15 mouse cellular contexts compared by ENCODE assay signal in genomic region chr14:86509686-86510085, GRCm38 (mm10).
DNase-seq lines count a peak whose midpoint lies in the region; ATAC-seq lines count a peak whose summit lies in the region.
"Had no signal": no experiment of that assay in that cellular context is flagged by ENCODE, and none has a peak within 500 bp of the region (broad histone marks: within the 10 kb centered on the region; RNA-seq: fewer than 3 reads in every experiment).

No protein-coding gene starts in this region.

- no peak for DNase-seq in cerebellum, adult 8-10 months
- peak; percentile 13 to 27 for DNase-seq in layer of hippocampus, postnatal 10 days (ENCODE audit: low spot score in 2 of 2)
- DNase-seq in layer of hippocampus, adult 9-11 months = no peak
- DNase-seq in cerebellum, adult 9-10 months = peak; percentile 51
- peak; percentile 60 to 61 for DNase-seq in cerebellum, postnatal 25 days
- DNase-seq in B cell, adult 2 months = no peak
- no peak for DNase-seq in gastrocnemius, postnatal 36 days
- DNase-seq: adrenal gland, postnatal 10 days; gastrocnemius, adult 2 months; gastrocnemius, postnatal 25 days; heart, adult 11 months; heart, postnatal 36 days had no signal

- peak; percentile 42; the same call in 1 of the 2 replicates for ATAC-seq in cerebellum, adult (ENCODE audit: insufficient number of reproducible peaks, low FRiP score, low TSS enrichment)
- ATAC-seq: forebrain, embryonic 13.5 days; intestine, postnatal 0 days had no signal

- intact Hi-C loops in gastrocnemius, postnatal 36 days (cut with DNase I) = no loop called here

Comparison
In these comparisons a context has a peak if more than half of its experiments do, and no peak if none do; other contexts are left out.
1. DNase-seq: peak in layer of hippocampus, postnatal 10 days (2 of 2), cerebellum, adult 9-10 months (single experiment) and cerebellum, postnatal 25 days (2 of 2); none in cerebellum, adult 8-10 months (single experiment), layer of hippocampus, adult 9-11 months (single experiment), B cell, adult 2 months (0 of 2) and gastrocnemius, postnatal 36 days (0 of 2).